Mouse (Mus musculus) G1E (cell line): ENCODE results near the gene Kcnk1. TPM values are rescaled to one million over a fixed set of nuclear protein-coding genes. Genes with fewer than 3 reads are reported as not detected.

Experiments
- ATAC-seq: 2 replicates; pipeline ENCODE4 v1.8.0; 2016; ENCODE audit warnings: mild to moderate bottlenecking; ENCODE audit not compliant: insufficient number of reproducible peaks, poor library complexity, low FRiP score, severe bottlenecking; ENCODE audit errors: extremely low read depth
- DNase-seq: peaks from one replicate; pipeline ENCODE4 v3.0.0; 2012; ENCODE audit warnings: low spot score
- H3K27me3 ChIP-seq: 2 replicates; pipeline ENCODE4 v1.6.1; 2012; ENCODE audit warnings: mild to moderate bottlenecking, low read length, inconsistent platforms; ENCODE audit not compliant: insufficient read depth
- H3K36me3 ChIP-seq: replicated peaks from 2 replicates; pipeline ENCODE3; 2012; ENCODE audit warnings: mild to moderate bottlenecking, inconsistent platforms
- H3K4me1 ChIP-seq: 2 replicates; pipeline ENCODE4 v1.6.1; 2012; ENCODE audit warnings: low read depth, low read length, inconsistent platforms, mixed read lengths; ENCODE audit not compliant: insufficient read depth
- H3K4me3 ChIP-seq: 2 replicates; pipeline ENCODE4 v1.5.1; 2012; ENCODE audit warnings: low read depth, mild to moderate bottlenecking, inconsistent platforms, low read length, moderate library complexity, mixed read lengths
- H3K9me3 ChIP-seq: replicated peaks from 2 replicates; pipeline ENCODE4 v1.6.1; 2012; ENCODE audit warnings: inconsistent platforms
- CTCF ChIP-seq: IDR thresholded peaks from 2 replicates; pipeline ENCODE4 v1.5.1; 2012; ENCODE audit warnings: low read depth, low read length, inconsistent platforms, mixed read lengths
- GATA1 ChIP-seq: IDR thresholded peaks from 2 replicates; pipeline ENCODE4 v1.6.1; 2012; ENCODE audit warnings: borderline replicate concordance, low read length, inconsistent platforms, mixed read lengths
- GATA2 ChIP-seq: IDR thresholded peaks from 2 replicates; pipeline ENCODE4 v1.6.1; 2012; ENCODE audit warnings: low read depth, low read length, inconsistent platforms, borderline replicate concordance
- POLR2AphosphoS5 ChIP-seq: IDR thresholded peaks from 2 replicates; pipeline ENCODE4 v1.6.1; 2012; ENCODE audit warnings: low read depth, low read length, inconsistent platforms; ENCODE audit not compliant: insufficient replicate concordance
- TAL1 ChIP-seq: conservative IDR thresholded peaks from 2 replicates; pipeline ENCODE4 v1.6.1; 2012; ENCODE audit warnings: low read depth, low read length, inconsistent platforms, mixed read lengths
- polyA plus RNA-seq: library from polyadenylated mRNA; stranded (reverse); fragments of >175 nt; gene quantifications from 2 replicates; pipeline ENCODE4 v1.2.3, GENCODE M21; 2012
- total RNA-seq, 2 experiments: library from RNA; stranded (forward) in 1 of 2; stranded (reverse) in 1 of 2; fragments of 200-1000 nt in 1 of 2; fragments of >200 nt in 1 of 2; fragmentation: Nextera tagmentation in 1 of 2; gene quantifications; 2 replicates each; pipeline ENCODE4 v1.2.3; 2014 to 2017

Kcnk1 gene
- total and polyA plus RNA-seq, 3 experiments = 0.11 TPM; not detected in 2

GRCm38 (mm10) chr8:126058876-126059275 is 63.9 kb downstream of the Kcnk1 start:
- TF ChIP-seq TAL1 (no peak), POLR2AphosphoS5 (no peak), GATA1 (no peak), GATA2 (no peak), CTCF (no peak)
- no peak overlapping the region for H3K4me3 ChIP-seq
- H3K36me3 ChIP-seq = no peaks in the 10 kb centered on the region
- H3K9me3 ChIP-seq = peaks cover 75% of the 10 kb centered on the region
- ATAC-seq (no peak), DNase-seq (no peak)
- H3K27me3 ChIP-seq = no peaks in the 10 kb centered on the region
- H3K4me1 ChIP-seq = no peaks in the 10 kb centered on the region

GRCm38 (mm10) chr8:126062844-126063243 is 67.9 kb downstream of the Kcnk1 start:
- Histone ChIP-seq H3K4me3 (no peak overlapping the region), H3K4me1 (no peaks in the 10 kb centered on the region), H3K9me3 (peaks cover 72% of the 10 kb centered on the region), H3K27me3 (no peaks in the 10 kb centered on the region), H3K36me3 (no peaks in the 10 kb centered on the region)
- no peak for ATAC-seq
- DNase-seq = no peak
- TF ChIP-seq POLR2AphosphoS5 (no peak), GATA1 (no peak), GATA2 (no peak), TAL1 (no peak), CTCF (no peak)

GRCm38 (mm10) chr8:126063832-126064409 is 69.0 kb downstream of the Kcnk1 start:
- no peaks in the 10 kb centered on the region for H3K27me3 ChIP-seq
- peaks cover 71% of the 10 kb centered on the region for H3K9me3 ChIP-seq
- H3K4me1 ChIP-seq = no peaks in the 10 kb centered on the region

GRCm38 (mm10) chr8:126064587-126065145 is 69.7 kb downstream of the Kcnk1 start:
- DNase-seq = no peak
- Histone ChIP-seq H3K27me3 (no peaks in the 10 kb centered on the region), H3K9me3 (peaks cover 71% of the 10 kb centered on the region), H3K36me3 (no peaks in the 10 kb centered on the region), H3K4me3 (no peak overlapping the region), H3K4me1 (no peaks in the 10 kb centered on the region)
- ATAC-seq = no peak
- no peak for TF ChIP-seq GATA2
- no peak for TF ChIP-seq CTCF
- TF ChIP-seq TAL1 = no peak
- TF ChIP-seq POLR2AphosphoS5 = no peak
- no peak for TF ChIP-seq GATA1

More at GRCm38 (mm10) chr8:126063832-126064409, 69.0 kb downstream of the Kcnk1 start:
- ATAC-seq (no peak), DNase-seq (no peak)
- TF ChIP-seq CTCF (no peak), GATA2 (no peak), POLR2AphosphoS5 (no peak), TAL1 (no peak), GATA1 (no peak)
- H3K4me3 ChIP-seq = no peak overlapping the region
- H3K36me3 ChIP-seq = no peaks in the 10 kb centered on the region

GRCm38 (mm10) chr8:126067306-126067705 is 72.3 kb downstream of the Kcnk1 start:
- Histone ChIP-seq H3K36me3 (no peaks in the 10 kb centered on the region), H3K4me1 (no peaks in the 10 kb centered on the region), H3K9me3 (peaks cover 78% of the 10 kb centered on the region), H3K4me3 (no peak overlapping the region), H3K27me3 (no peaks in the 10 kb centered on the region)
- TF ChIP-seq CTCF (no peak), GATA1 (no peak), TAL1 (no peak), GATA2 (no peak), POLR2AphosphoS5 (no peak)
- no peak for ATAC-seq
- DNase-seq = no peak

- TF ChIP-seq TAL1 = no peak
- TF ChIP-seq GATA1 = no peak
- Histone ChIP-seq H3K27me3 (no peaks in the 10 kb centered on the region), H3K9me3 (peaks cover 77% of the 10 kb centered on the region), H3K4me1 (no peaks in the 10 kb centered on the region), H3K36me3 (no peaks in the 10 kb centered on the region), H3K4me3 (no peak overlapping the region)
- DNase-seq (no peak), ATAC-seq (no peak)
Measured at GRCm38 (mm10) chr8:126068136-126068535, 73.2 kb downstream of the Kcnk1 start.
